Mouse (Mus musculus) layer of hippocampus, postnatal 14 days (tissue): ENCODE results near the gene Cadps2. TPM values are rescaled to one million over a fixed set of nuclear protein-coding genes. Genes with fewer than 3 reads are reported as not detected.

Source experiments
- DNase-seq, 2 experiments: peaks; one replicate each; pipeline ENCODE4 v3.0.0; 2021 to 2022; ENCODE audit warnings: low spot score in 2 of 2, mixed read lengths in 1 of 2
- total RNA-seq, 2 experiments: library from RNA; stranded (reverse); gene quantifications; 2 replicates each; pipeline ENCODE4 v1.2.3; 2021

Cadps2 gene
- total RNA-seq, 2 experiments from 2014 or later, result 74.0 to 74.6 TPM

- DNase-seq, result no peak
These were observed 462.9 kb downstream of the Cadps2 start for GRCm38 (mm10) chr6:23376327-23376726.

GRCm38 (mm10) chr6:23361842-23362451 lies 477.3 kb downstream of the Cadps2 start:
- no peak for DNase-seq

- DNase-seq, result no peak
These were observed 478.6 kb downstream of the Cadps2 start for GRCm38 (mm10) chr6:23360596-23360995.

- DNase-seq, result peak in 1 of 2 experiments; percentile 5
These were observed 483.1 kb downstream of the Cadps2 start for GRCm38 (mm10) chr6:23356141-23356540.

GRCm38 (mm10) chr6:23353480-23353879 lies 485.7 kb downstream of the Cadps2 start:
- DNase-seq, result no peak

- DNase-seq, result no peak
These were observed 501.7 kb downstream of the Cadps2 start for GRCm38 (mm10) chr6:23337411-23338063.

GRCm38 (mm10) chr6:23314945-23315344 lies 524.3 kb downstream of the Cadps2 start:
- DNase-seq, result no peak

GRCm38 (mm10) chr6:23314291-23314690 lies 524.9 kb downstream of the Cadps2 start:
- no peak for DNase-seq

GRCm38 (mm10) chr6:23306046-23306445 lies 533.2 kb downstream of the Cadps2 start:
- no peak for DNase-seq

- DNase-seq, result no peak
These were observed 540.6 kb downstream of the Cadps2 start for GRCm38 (mm10) chr6:23298596-23298995.

- DNase-seq, result no peak
These were observed 544.5 kb downstream of the Cadps2 start for GRCm38 (mm10) chr6:23294685-23295084.

- DNase-seq, result no peak
These were observed 550.5 kb downstream of the Cadps2 start for GRCm38 (mm10) chr6:23288752-23289151.

GRCm38 (mm10) chr6:23281514-23281820 lies 557.8 kb downstream of the Cadps2 start:
- DNase-seq, result no peak

GRCm38 (mm10) chr6:23280811-23281513 lies 558.3 kb downstream of the Cadps2 start:
- DNase-seq, result peak in 1 of 2 experiments; percentile 7

- DNase-seq, result no peak
These were observed 565.7 kb downstream of the Cadps2 start for GRCm38 (mm10) chr6:23273483-23273882.

- DNase-seq, result no peak
These were observed 566.2 kb downstream of the Cadps2 start for GRCm38 (mm10) chr6:23272979-23273378.

- DNase-seq, result no peak
These were observed 566.7 kb downstream of the Cadps2 start for GRCm38 (mm10) chr6:23272542-23272941.

GRCm38 (mm10) chr6:23260738-23261050 lies 578.5 kb downstream of the Cadps2 start:
- no peak for DNase-seq

GRCm38 (mm10) chr6:23260016-23260737 lies 579.0 kb downstream of the Cadps2 start:
- no peak for DNase-seq

- no peak for DNase-seq
These were observed 581.2 kb downstream of the Cadps2 start for GRCm38 (mm10) chr6:23257981-23258380.

GRCm38 (mm10) chr6:23255161-23255560 lies 584.1 kb downstream of the Cadps2 start:
- DNase-seq, result no peak

- no peak for DNase-seq
These were observed 584.6 kb downstream of the Cadps2 start for GRCm38 (mm10) chr6:23254644-23255043.
